Mouse (Mus musculus) midbrain, embryonic 11.5 days (tissue): ENCODE results near the gene Cyfip2. TPM values are rescaled to one million over a fixed set of nuclear protein-coding genes. Genes with fewer than 3 reads are reported as not detected.

Experiments
- ATAC-seq: fragments of 200-750 bp; cut with Nextera tagmentation; 2 replicates; pipeline ENCODE4 v1.8.0; 2017; ENCODE audit warnings: moderate TSS enrichment, moderate library complexity; ENCODE audit not compliant: low FRiP score
- DNase-seq: peaks from one replicate; pipeline ENCODE4 v3.0.0; 2015; ENCODE audit warnings: low spot score; ENCODE audit errors: missing footprints
- H3K27ac ChIP-seq: fragments of 300-500 bp; sonication (generic); 2 replicates; pipeline ENCODE4 v1.5.1; 2014; ENCODE audit warnings: low read depth, low read length
- H3K27me3 ChIP-seq: fragments of 300-500 bp; sonication (generic); 2 replicates; pipeline ENCODE4 v1.6.1; 2014; ENCODE audit warnings: mild to moderate bottlenecking, low read length, moderate library complexity, mixed read lengths; ENCODE audit not compliant: control insufficient read depth, insufficient read depth
- H3K36me3 ChIP-seq: fragments of 300-500 bp; sonication (generic); 2 replicates; pipeline ENCODE4 v1.6.1; 2014; ENCODE audit warnings: mild to moderate bottlenecking, low read length, moderate library complexity, mixed read lengths; ENCODE audit not compliant: control insufficient read depth, insufficient read depth
- H3K4me1 ChIP-seq: fragments of 300-500 bp; sonication (generic); 2 replicates; pipeline ENCODE4 v1.6.1; 2014; ENCODE audit warnings: low read length; ENCODE audit not compliant: control insufficient read depth, insufficient read depth
- H3K4me2 ChIP-seq: fragments of 300-500 bp; sonication (generic); 2 replicates; pipeline ENCODE4 v1.6.1; 2014; ENCODE audit warnings: mild to moderate bottlenecking, moderate library complexity
- H3K4me3 ChIP-seq: fragments of 300-500 bp; sonication (generic); 2 replicates; pipeline ENCODE4 v1.5.1; 2014; ENCODE audit warnings: low read depth, low read length
- H3K9ac ChIP-seq: fragments of 300-500 bp; sonication (generic); 2 replicates; pipeline ENCODE4 v1.6.1; 2014; ENCODE audit warnings: low read length
- H3K9me3 ChIP-seq: fragments of 300-500 bp; sonication (generic); 2 replicates; pipeline ENCODE4 v1.6.1; 2016; ENCODE audit warnings: low read length; ENCODE audit not compliant: control insufficient read depth
- whole genome bisulfite sequencing: fragments of 180-500 bp; shearing (Covaris S2); extraction: QIAGEN DNeasy Blood & Tissue Kit; methylation state at CpG from one replicate; pipeline ENCODE4 v1.1.7; 2014; 5-methylcytosine and 5-hydroxymethylcytosine counted together
- polyA plus RNA-seq: library from polyadenylated mRNA; unstranded; fragments of >200 nt; fragmentation: Nextera tagmentation; extraction: Ambion mirVana; gene quantifications from 2 replicates; pipeline ENCODE4 v1.2.1, GENCODE M21; 2014

The Cyfip2 gene
- polyA plus RNA-seq, 1 experiment from 2014 or later, result 34.0 TPM

- no peak overlapping the region for H3K9ac ChIP-seq
- H3K4me2 ChIP-seq, result peak overlapping the region; percentile 95
- peak overlapping the region; percentile 30; the same call in 1 of the 2 replicates for H3K27ac ChIP-seq
- no peak for DNase-seq
- 44% methylated on average over 10 of the region's 10 CpGs for WGBS
- no peaks in the 10 kb centered on the region for H3K9me3 ChIP-seq
- ATAC-seq, result peak; percentile 9; the same call in 1 of the 2 replicates
- no peak overlapping the region for H3K4me3 ChIP-seq
- no peaks in the 10 kb centered on the region for H3K27me3 ChIP-seq
- H3K4me1 ChIP-seq, result peaks cover 19% of the 10 kb centered on the region
- H3K36me3 ChIP-seq, result no peaks in the 10 kb centered on the region
Observed at GRCm38 (mm10) chr11:46309808-46310555, 2.7 kb downstream of the Cyfip2 start.

DNA sequence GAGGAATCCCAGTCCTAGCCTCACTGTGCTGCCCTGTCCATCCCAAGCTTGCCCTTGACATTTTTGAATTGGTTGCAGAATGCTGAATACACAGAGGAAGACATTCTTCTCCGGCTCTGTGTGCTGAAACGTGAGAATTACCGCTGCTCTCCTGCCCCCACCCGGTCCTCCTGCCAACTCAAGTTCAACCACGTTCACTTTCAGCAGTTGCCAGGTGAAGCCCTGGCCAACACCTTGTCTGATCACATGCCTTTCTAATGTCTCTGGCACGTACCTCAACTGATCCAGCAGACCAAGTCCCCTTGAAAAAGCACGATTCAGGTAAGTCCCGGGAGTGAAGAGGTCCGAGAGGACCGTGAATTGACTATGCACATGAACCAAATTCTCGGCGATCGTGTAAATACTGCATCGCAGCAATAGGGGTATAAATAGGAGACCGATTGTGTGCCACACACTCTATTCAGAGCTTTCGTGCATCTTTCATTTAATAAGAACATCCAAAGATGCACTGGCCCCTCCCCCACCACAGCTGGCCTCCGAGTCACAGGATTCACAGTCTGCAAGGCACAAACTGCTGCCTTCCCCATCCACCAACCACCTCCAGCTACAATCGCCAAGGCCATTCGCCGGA, 3.4 kb downstream of the Cyfip2 start:
- H3K4me1 ChIP-seq, result peaks cover 19% of the 10 kb centered on the region
- no peak for DNase-seq

DNA sequence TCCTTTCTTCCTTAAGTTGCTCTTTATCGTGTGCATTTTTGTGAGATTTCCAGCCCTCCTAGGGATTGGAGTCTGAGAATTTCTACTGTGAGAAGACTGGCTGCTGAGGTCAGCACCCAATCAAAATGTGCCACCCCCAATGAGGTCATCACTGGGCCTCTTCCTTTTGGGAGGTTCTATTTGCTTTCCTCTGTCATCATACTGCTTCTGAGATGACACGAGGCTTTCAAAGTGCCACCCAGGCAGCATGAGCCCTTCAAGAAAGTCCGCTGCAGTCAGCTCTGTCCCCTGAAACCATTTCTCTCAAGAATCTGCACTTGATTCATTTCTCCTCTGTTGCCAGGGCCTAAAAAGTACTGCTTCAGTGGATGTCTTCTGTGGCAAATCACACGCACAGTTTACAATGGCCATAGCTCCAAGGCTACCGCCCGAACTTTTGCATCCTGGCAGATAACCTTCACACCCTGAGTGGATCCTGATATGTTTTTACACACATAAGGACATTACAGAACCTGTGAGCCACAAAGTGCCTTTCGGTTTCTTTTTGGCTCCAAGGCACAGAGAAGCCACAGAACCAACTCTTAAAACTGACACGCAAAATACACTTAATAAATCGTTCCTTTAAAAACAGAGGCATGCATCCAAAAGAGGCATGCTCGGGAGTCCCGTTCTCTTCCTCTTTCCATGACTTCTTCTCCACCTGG, 4.2 kb downstream of the Cyfip2 start:
- Histone ChIP-seq H3K27me3 (no peaks in the 10 kb centered on the region), H3K27ac (no peak overlapping the region), H3K4me3 (no peak overlapping the region), H3K9me3 (no peaks in the 10 kb centered on the region), H3K4me1 (peaks cover 19% of the 10 kb centered on the region), H3K4me2 (no peak overlapping the region), H3K36me3 (no peaks in the 10 kb centered on the region), H3K9ac (no peak overlapping the region)
- no peak for DNase-seq
- WGBS, result 95% methylated on average over 11 of the region's 11 CpGs
- no peak for ATAC-seq

More for the DNA sequence above, 3.4 kb downstream of the Cyfip2 start:
- 88% methylated on average over 20 of the region's 20 CpGs for WGBS
- Histone ChIP-seq H3K27ac (no peak overlapping the region), H3K4me2 (peak overlapping the region; percentile 95), H3K27me3 (no peaks in the 10 kb centered on the region), H3K9me3 (no peaks in the 10 kb centered on the region), H3K36me3 (no peaks in the 10 kb centered on the region), H3K9ac (no peak overlapping the region; the same call in 1 of the 2 replicates), H3K4me3 (no peak overlapping the region)
- no peak for ATAC-seq

GRCm38 (mm10) chr11:46307768-46308167, 4.9 kb downstream of the Cyfip2 start:
- Histone ChIP-seq H3K27ac (no peak overlapping the region), H3K9ac (no peak overlapping the region), H3K27me3 (no peaks in the 10 kb centered on the region), H3K4me1 (peaks cover 19% of the 10 kb centered on the region), H3K4me3 (no peak overlapping the region), H3K36me3 (no peaks in the 10 kb centered on the region), H3K9me3 (no peaks in the 10 kb centered on the region), H3K4me2 (no peak overlapping the region)
- WGBS, result 88% methylated on average over 7 of the region's 7 CpGs
- no peak for ATAC-seq
- no peak for DNase-seq

GRCm38 (mm10) chr11:46306776-46307175, 5.9 kb downstream of the Cyfip2 start:
- Histone ChIP-seq H3K27me3 (no peaks in the 10 kb centered on the region), H3K9me3 (no peaks in the 10 kb centered on the region), H3K36me3 (no peaks in the 10 kb centered on the region), H3K4me1 (peaks cover 19% of the 10 kb centered on the region), H3K9ac (no peak overlapping the region), H3K4me2 (no peak overlapping the region), H3K27ac (no peak overlapping the region), H3K4me3 (no peak overlapping the region)
- DNase-seq, result no peak
- ATAC-seq, result no peak
- WGBS, result 91% methylated on average over 7 of the region's 7 CpGs

- no peak overlapping the region for H3K9ac ChIP-seq
- DNase-seq, result no peak
- 91% methylated on average over 9 of the region's 9 CpGs for WGBS
- no peaks in the 10 kb centered on the region for H3K9me3 ChIP-seq
- no peak for ATAC-seq
- no peaks in the 10 kb centered on the region for H3K27me3 ChIP-seq
- peaks cover 13% of the 10 kb centered on the region for H3K4me1 ChIP-seq
- no peak overlapping the region for H3K4me3 ChIP-seq
- no peak overlapping the region for H3K27ac ChIP-seq
- H3K4me2 ChIP-seq, result no peak overlapping the region
- no peaks in the 10 kb centered on the region for H3K36me3 ChIP-seq
Observed at GRCm38 (mm10) chr11:46305881-46306520, 6.7 kb downstream of the Cyfip2 start.

DNA sequence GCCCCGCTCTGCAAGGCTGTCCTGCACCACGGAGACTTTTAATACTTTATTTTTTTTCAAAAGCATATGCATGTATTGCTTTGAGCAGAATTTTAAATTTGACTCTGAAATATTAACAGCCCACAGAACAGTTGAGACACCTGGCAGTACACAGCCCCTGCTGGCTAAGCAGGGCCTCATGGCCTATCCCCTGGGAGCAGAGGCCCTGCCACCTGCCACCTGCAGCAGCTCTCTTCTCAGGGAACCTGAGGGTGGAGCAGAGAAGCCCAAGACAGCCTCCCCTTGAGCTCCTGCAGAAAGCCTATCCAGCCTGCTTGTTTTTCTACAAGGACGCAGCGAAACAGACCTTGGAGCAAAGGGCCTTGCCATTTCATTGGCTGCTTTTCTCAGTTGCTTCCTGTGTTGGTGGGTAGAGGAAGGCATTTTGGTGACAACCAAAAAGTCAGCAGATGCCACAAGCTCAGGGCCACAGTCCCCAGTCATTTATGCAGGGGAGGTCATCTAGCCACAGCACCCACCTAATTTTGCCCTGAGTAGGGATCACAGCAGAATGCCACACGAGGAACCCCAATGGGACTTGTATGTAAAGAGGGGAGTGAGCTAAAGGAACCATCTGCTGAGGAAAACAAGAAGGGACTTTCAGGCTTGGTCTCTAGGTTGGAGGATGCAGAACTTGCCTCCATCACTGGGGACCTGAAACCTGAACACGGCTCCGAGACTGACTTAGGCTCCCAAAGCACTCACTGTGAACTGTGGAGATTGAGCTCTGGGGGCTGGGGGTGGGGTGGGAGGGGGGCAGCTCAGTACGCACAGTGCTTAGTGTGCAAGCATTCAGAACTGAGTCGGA, 7.6 kb downstream of the Cyfip2 start:
- Histone ChIP-seq H3K4me1 (peaks cover 5% of the 10 kb centered on the region), H3K4me3 (no peak overlapping the region), H3K9ac (no peak overlapping the region), H3K27me3 (no peaks in the 10 kb centered on the region), H3K4me2 (no peak overlapping the region), H3K9me3 (no peaks in the 10 kb centered on the region), H3K27ac (no peak overlapping the region), H3K36me3 (no peaks in the 10 kb centered on the region)
- WGBS, result 82% methylated on average over 9 of the region's 9 CpGs
- no peak for ATAC-seq
- peak; percentile 33 for DNase-seq

GRCm38 (mm10) chr11:46304093-46304492, 8.6 kb downstream of the Cyfip2 start:
- DNase-seq, result peak; percentile 31
- Histone ChIP-seq H3K4me2 (no peak overlapping the region), H3K9ac (no peak overlapping the region), H3K27ac (no peak overlapping the region), H3K36me3 (no peaks in the 10 kb centered on the region), H3K4me1 (no peaks in the 10 kb centered on the region), H3K4me3 (no peak overlapping the region), H3K27me3 (no peaks in the 10 kb centered on the region; the same call in 1 of the 2 replicates), H3K9me3 (no peaks in the 10 kb centered on the region)
- 78% methylated on average over 10 of the region's 10 CpGs for WGBS
- no peak for ATAC-seq
